Comparison of ENCODE assay signal across 8 mouse cellular contexts in the genomic region with DNA sequence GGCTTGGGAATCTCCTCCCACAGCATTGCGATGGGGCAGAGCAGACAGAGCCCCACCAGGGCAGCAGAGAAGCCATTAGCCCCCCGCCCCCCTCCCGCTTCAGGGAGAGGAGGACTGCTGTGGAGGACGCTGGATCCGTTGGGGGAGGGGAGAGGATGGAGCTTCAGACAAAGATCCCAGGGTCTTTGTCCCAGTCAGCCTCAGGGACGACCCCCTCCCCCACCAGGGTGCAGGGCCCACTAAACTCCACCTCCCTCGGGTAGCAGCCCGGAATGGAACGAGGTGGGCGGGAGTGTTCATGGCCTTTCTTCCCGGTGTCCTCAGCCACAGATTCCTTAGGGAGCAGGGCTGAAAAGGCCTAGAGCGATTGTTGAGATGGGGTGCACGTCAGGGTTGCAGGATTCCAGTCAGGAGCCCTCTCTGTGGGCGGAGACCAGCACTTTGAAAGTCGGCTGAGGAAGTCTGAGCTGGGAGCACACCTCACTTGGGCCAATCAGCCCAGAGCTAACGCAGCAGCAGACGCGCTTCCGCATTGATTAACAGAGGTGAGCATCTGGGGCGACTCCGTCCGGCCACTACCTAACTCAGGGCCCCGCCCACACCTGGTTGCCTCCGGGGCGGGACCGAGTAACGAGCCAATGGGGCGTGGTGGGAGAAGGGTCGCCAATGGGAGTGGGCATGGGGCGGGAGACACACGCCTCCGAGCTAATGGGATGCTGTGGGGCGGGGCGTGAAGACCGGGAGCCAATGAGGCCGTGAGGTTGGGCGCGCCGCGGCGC. TPM values are rescaled to one million over a fixed set of nuclear protein-coding genes. Genes with fewer than 3 reads are reported as not detected.
DNase-seq lines count a peak whose midpoint lies in the region; ATAC-seq and TF ChIP-seq lines count a peak whose summit lies in the region.

A gene (plus strand): TSS at position 760 of the 779 bp plus-strand sequence.

- peaks cover 12% of the 10 kb centered on the region; the same call in 1 of the 2 replicates for H3K79me2 ChIP-seq in liver, adult 2 months (ENCODE audit: control insufficient read depth, insufficient read depth, low read length)

- H3K9ac ChIP-seq in kidney, embryonic 15.5 days: peak within 1 kb of the TSS; percentile 60
- peak within 1 kb of the TSS; percentile 88 for H3K9ac ChIP-seq in liver, adult 2 months (ENCODE audit: low read depth, low read length)
- peak within 1 kb of the TSS; percentile 58 for H3K9ac ChIP-seq in stomach, embryonic 14.5 days (replicated peaks; ENCODE audit: low read depth, low read length)

- peaks cover 24% of the 10 kb centered on the region for H3K36me3 ChIP-seq in heart, embryonic 10.5 days
- peaks cover 22% of the 10 kb centered on the region for H3K36me3 ChIP-seq in kidney, embryonic 15.5 days
- no peaks in the 10 kb centered on the region for H3K36me3 ChIP-seq in liver, adult 2 months (ENCODE audit: control insufficient read depth, insufficient read depth, low read length)
- peaks cover 8% of the 10 kb centered on the region for H3K36me3 ChIP-seq in stomach, embryonic 14.5 days (ENCODE audit: control insufficient read depth, insufficient read depth, low read length)

- peaks cover 51% of the 10 kb centered on the region for H3K4me1 ChIP-seq in heart, embryonic 10.5 days
- peaks cover 54% of the 10 kb centered on the region for H3K4me1 ChIP-seq in kidney, embryonic 15.5 days
- H3K4me1 ChIP-seq in liver, adult 2 months (ENCODE audit: control insufficient read depth, insufficient read depth, low read length): peaks cover 16% of the 10 kb centered on the region
- peaks cover 29% of the 10 kb centered on the region for H3K4me1 ChIP-seq in stomach, embryonic 14.5 days (ENCODE audit: control insufficient read depth, insufficient read depth, low read length)

- H3K4me3 ChIP-seq in heart, embryonic 10.5 days: peak within 1 kb of the TSS; percentile 75
- peak within 1 kb of the TSS; percentile 63 for H3K4me3 ChIP-seq in kidney, embryonic 15.5 days (replicated peaks)
- peak within 1 kb of the TSS; percentile 87 for H3K4me3 ChIP-seq in liver, adult 2 months (ENCODE audit: insufficient read depth, low read depth, low read length)
- peak within 1 kb of the TSS; percentile 74 for H3K4me3 ChIP-seq in stomach, embryonic 14.5 days (ENCODE audit: low read depth, low read length)

- WGBS in heart, embryonic 10.5 days: 1% methylated on average over 41 of the region's 41 CpGs
- 1% methylated on average over 41 of the region's 41 CpGs for WGBS in kidney, embryonic 15.5 days
- WGBS in liver, adult 2 months: 5% methylated on average over 41 of the region's 41 CpGs
- under 1% methylated on average over 40 of the region's 41 CpGs for WGBS in stomach, embryonic 14.5 days

- TF ChIP-seq POLR2A in liver, adult 2 months (IDR thresholded peaks at IDR 0.05; ENCODE audit: extremely low read depth, insufficient read depth, low read length): 0 out of 2 replicates have a peak, but pooled peaks have one; percentile 15

- no peaks in the 10 kb centered on the region for H3K9me3 ChIP-seq in heart, embryonic 10.5 days
- no peaks in the 10 kb centered on the region for H3K9me3 ChIP-seq in kidney, embryonic 15.5 days (replicated peaks)
- no peaks in the 10 kb centered on the region for H3K9me3 ChIP-seq in stomach, embryonic 14.5 days (ENCODE audit: control insufficient read depth, low read depth, low read length)

- no peak for TF ChIP-seq CTCF in liver, adult 2 months (IDR thresholded peaks at IDR 0.05; ENCODE audit: low read depth, low read length)

- peak; percentile 86 for ATAC-seq in erythroblast, adult 5-6 weeks (replicated peaks; ENCODE audit: low FRiP score, poor library complexity, severe bottlenecking)
- ATAC-seq in kidney, embryonic 15.5 days (replicated peaks; ENCODE audit: low FRiP score): peak; percentile 94
- peak; percentile 92 for ATAC-seq in stomach, embryonic 14.5 days (ENCODE audit: insufficient number of reproducible peaks, insufficient read depth, low FRiP score, low read depth)

- peak; percentile 98 to 99 for DNase-seq in B cell, adult 2 months
- peak; percentile 93 for DNase-seq in brain, adult 2 months (ENCODE audit: low read depth, low spot score)
- DNase-seq in heart, embryonic 10.5 days (ENCODE audit: low spot score): peak; percentile 99
- DNase-seq in liver, adult 2 months (ENCODE audit: extremely low read depth, low read depth, low spot score): peak; percentile 90
- peak; percentile 97 for DNase-seq in naive thymus-derived CD4-positive, alpha-beta T cell, adult 2 months (ENCODE audit: low read depth)

- H3K27me3 ChIP-seq in heart, embryonic 10.5 days (ENCODE audit: insufficient read depth, poor library complexity, severe bottlenecking): peaks cover 8% of the 10 kb centered on the region; the same call in 1 of the 2 replicates
- no peaks in the 10 kb centered on the region for H3K27me3 ChIP-seq in kidney, embryonic 15.5 days
- no peaks in the 10 kb centered on the region for H3K27me3 ChIP-seq in liver, adult 2 months (ENCODE audit: control insufficient read depth, insufficient read depth, low read length)
- no peaks in the 10 kb centered on the region for H3K27me3 ChIP-seq in stomach, embryonic 14.5 days (ENCODE audit: control insufficient read depth, insufficient read depth, low read length)

- H3K27ac ChIP-seq in heart, embryonic 10.5 days: peak within 1 kb of the TSS; percentile 80
- peak within 1 kb of the TSS; percentile 98 for H3K27ac ChIP-seq in kidney, embryonic 15.5 days
- H3K27ac ChIP-seq in liver, adult 2 months (replicated peaks; ENCODE audit: insufficient read depth, low read depth, low read length): peak within 1 kb of the TSS; percentile 91
- H3K27ac ChIP-seq in stomach, embryonic 14.5 days (ENCODE audit: low read length): peak within 1 kb of the TSS; percentile 90

- peak within 1 kb of the TSS; percentile 86 for H3K4me2 ChIP-seq in kidney, embryonic 15.5 days
- H3K4me2 ChIP-seq in stomach, embryonic 14.5 days (replicated peaks; ENCODE audit: low read depth, low read length): peak within 1 kb of the TSS; percentile 85

RNA-seq across cellular contexts. Expression of the gene that starts here (rescaled TPM):
- total RNA-seq in erythroblast, adult 5-6 weeks (2015; ENCODE audit: low replicate concordance): 1.7 and 6.0 TPM in 2 replicates
- 3.9 and 12.2 TPM in 2 replicates for total RNA-seq in erythroblast, adult 5-6 weeks (2017; ENCODE audit: low replicate concordance)
- 22.6 and 41.4 TPM in 2 replicates for polyA plus RNA-seq in heart, embryonic 10.5 days (2016; fragmentation: Nextera tagmentation; extraction: Ambion mirVana)
- 57.5 and 66.9 TPM in 2 replicates for polyA plus RNA-seq in kidney, embryonic 15.5 days (2015; fragmentation: Nextera tagmentation; extraction: Ambion mirVana)
- 21.6 and 22.5 TPM in 2 replicates for total RNA-seq in liver, adult 2 months (2014; rRNA removed)
- polyA plus RNA-seq in liver, adult 2 months (2012; rRNA removed): 49.1 and 53.3 TPM in 2 replicates
- polyA plus RNA-seq in stomach, embryonic 14.5 days (2014; fragmentation: Nextera tagmentation; extraction: Ambion mirVana): 57.2 and 59.2 TPM in 2 replicates

Comparison
In these comparisons a context has a peak if more than half of its experiments do, and no peak if none do; other contexts are left out.
1. Peak in every context shown above with its lines: DNase-seq, ATAC-seq, H3K4me3 ChIP-seq and H3K27ac ChIP-seq.